Mouse (Mus musculus) CH12.LX (cell line): Measurements from ENCODE around the gene Cfap70. TPM values are rescaled to one million over a fixed set of nuclear protein-coding genes. Genes with fewer than 3 reads are reported as not detected.

Experiments used
- DNase-seq: peaks from one replicate; pipeline ENCODE4 v3.0.0-alpha.2; 2013; ENCODE audit errors: extremely low read depth
- H3K27ac ChIP-seq: 2 replicates; pipeline ENCODE4 v1.5.1; 2012; ENCODE audit warnings: low read depth, mild to moderate bottlenecking, control low read depth, moderate library complexity; ENCODE audit not compliant: insufficient read depth
- H3K27me3 ChIP-seq: replicated peaks from 2 replicates; pipeline ENCODE3; 2012; ENCODE audit warnings: inconsistent platforms
- H3K36me3 ChIP-seq, 2 experiments: replicated peaks in 1 of 2; 2 replicates each; pipeline versions ENCODE3 to v1.6.1; 2012; ENCODE audit warnings: inconsistent platforms in 1 of 2, low read length in 1 of 2, mild to moderate bottlenecking in 1 of 2, mixed read lengths in 1 of 2, moderate library complexity in 1 of 2; ENCODE audit not compliant: control insufficient read depth in 1 of 2, insufficient read depth in 1 of 2
- H3K4me1 ChIP-seq, 2 experiments: 2 replicates each; pipeline ENCODE4 v1.6.1; 2012; ENCODE audit warnings: inconsistent platforms in 1 of 2, moderate library complexity in 1 of 2; ENCODE audit not compliant: insufficient read depth in 2 of 2, control insufficient read depth in 1 of 2
- H3K4me2 ChIP-seq: 2 replicates; pipeline ENCODE4 v1.6.1; 2012; ENCODE audit warnings: low read depth, mild to moderate bottlenecking, control low read depth; ENCODE audit not compliant: poor library complexity, insufficient read depth, severe bottlenecking
- H3K4me3 ChIP-seq, 3 experiments: fragments of 150-350 bp in 1 of 3; sonication (generic) in 1 of 3; replicated peaks in 1 of 3; 2 replicates each; pipeline versions ENCODE3 to v1.5.1; 2011 to 2012; ENCODE audit warnings: low read depth in 2 of 3, low read length in 2 of 3, mild to moderate bottlenecking in 2 of 3, moderate library complexity in 2 of 3, control low read depth in 1 of 3, improper control_type of control experiment in 1 of 3, inconsistent platforms in 1 of 3, mixed read lengths in 1 of 3; ENCODE audit not compliant: poor library complexity in 1 of 3
- H3K79me2 ChIP-seq: replicated peaks from 2 replicates; pipeline ENCODE4 v1.6.1; 2012; ENCODE audit warnings: mild to moderate bottlenecking, moderate library complexity; ENCODE audit not compliant: control insufficient read depth, poor library complexity, insufficient read depth, severe bottlenecking; ENCODE audit errors: extremely low read depth
- H3K9ac ChIP-seq: 2 replicates; pipeline ENCODE4 v1.6.1; 2012; ENCODE audit warnings: low read depth, mild to moderate bottlenecking, control low read depth, moderate library complexity; ENCODE audit not compliant: insufficient read depth
- H3K9me3 ChIP-seq: replicated peaks from 2 replicates; pipeline ENCODE3; 2012; ENCODE audit warnings: low read length, inconsistent platforms, mixed read lengths
- BHLHE40 ChIP-seq: IDR thresholded peaks from 2 replicates; pipeline ENCODE4 v1.6.1; 2011; ENCODE audit warnings: mild to moderate bottlenecking, low read depth, low read length, improper control_type of control experiment
- CHD1 ChIP-seq: IDR thresholded peaks from 2 replicates; pipeline ENCODE4 v1.6.1; 2012; ENCODE audit warnings: low read depth, low read length, improper control_type of control experiment, inconsistent platforms
- CHD2 ChIP-seq: IDR thresholded peaks from 2 replicates; pipeline ENCODE4 v1.6.1; 2011; ENCODE audit warnings: low read length, improper control_type of control experiment
- E2F4 ChIP-seq: IDR thresholded peaks from 2 replicates; pipeline ENCODE4 v1.6.1; 2011; ENCODE audit warnings: low read depth, low read length, improper control_type of control experiment; ENCODE audit not compliant: insufficient replicate concordance
- ELF1 ChIP-seq: IDR thresholded peaks from 2 replicates; pipeline ENCODE4 v1.6.1; 2014; ENCODE audit warnings: low read depth, mild to moderate bottlenecking, inconsistent platforms, low read length, improper control_type of control experiment
- EP300 ChIP-seq: IDR thresholded peaks from 2 replicates; pipeline ENCODE4 v1.6.1; 2011; ENCODE audit warnings: low read length, improper control_type of control experiment
- ETS1 ChIP-seq: conservative IDR thresholded peaks from 2 replicates; pipeline ENCODE4 v1.6.1; 2012; ENCODE audit warnings: low read depth, mild to moderate bottlenecking, inconsistent platforms, low read length, improper control_type of control experiment, moderate library complexity
- GABPA ChIP-seq: IDR thresholded peaks from 2 replicates; pipeline ENCODE4 v1.6.1; 2012; ENCODE audit warnings: low read depth, low read length, improper control_type of control experiment, inconsistent platforms; ENCODE audit not compliant: insufficient replicate concordance
- JUN ChIP-seq: IDR thresholded peaks from 2 replicates; pipeline ENCODE4 v1.6.1; 2011; ENCODE audit warnings: low read depth, mild to moderate bottlenecking, low read length, improper control_type of control experiment, moderate library complexity; ENCODE audit not compliant: insufficient read depth
- JUND ChIP-seq: conservative IDR thresholded peaks from 2 replicates; pipeline ENCODE4 v1.6.1; 2011; ENCODE audit warnings: low read depth, low read length, improper control_type of control experiment
- KAT2A ChIP-seq: IDR thresholded peaks from 2 replicates; pipeline ENCODE4 v1.6.1; 2012; ENCODE audit warnings: low read length, improper control_type of control experiment, inconsistent platforms; ENCODE audit not compliant: insufficient replicate concordance
- MAFK ChIP-seq: IDR thresholded peaks from 2 replicates; pipeline ENCODE4 v1.6.1; 2011; ENCODE audit warnings: low read length, improper control_type of control experiment; ENCODE audit not compliant: insufficient replicate concordance
- MAX ChIP-seq: IDR thresholded peaks from 2 replicates; pipeline ENCODE4 v1.6.1; 2011; ENCODE audit warnings: low read length, improper control_type of control experiment
- MAZ ChIP-seq: IDR thresholded peaks from 2 replicates; pipeline ENCODE4 v1.6.1; 2012; ENCODE audit warnings: low read depth, mild to moderate bottlenecking, inconsistent platforms, low read length, improper control_type of control experiment, moderate library complexity
- MEF2A ChIP-seq: IDR thresholded peaks from 2 replicates; pipeline ENCODE4 v1.6.1; 2014; ENCODE audit warnings: low read depth, mild to moderate bottlenecking, inconsistent platforms, low read length, improper control_type of control experiment, borderline replicate concordance
- MXI1 ChIP-seq: IDR thresholded peaks from 2 replicates; pipeline ENCODE4 v1.6.1; 2011; ENCODE audit warnings: mild to moderate bottlenecking, low read depth, low read length, improper control_type of control experiment
- MYC ChIP-seq: IDR thresholded peaks from 2 replicates; pipeline ENCODE4 v1.6.1; 2011; ENCODE audit warnings: low read depth, mild to moderate bottlenecking, improper control_type of control experiment, low read length
- NRF1 ChIP-seq: IDR thresholded peaks from 2 replicates; pipeline ENCODE4 v1.6.1; 2014; ENCODE audit warnings: low read depth, mild to moderate bottlenecking, inconsistent platforms, low read length, improper control_type of control experiment, moderate library complexity
- POLR2A ChIP-seq: IDR thresholded peaks from 2 replicates; pipeline ENCODE4 v1.6.1; 2011; ENCODE audit warnings: low read depth, mild to moderate bottlenecking, improper control_type of control experiment, low read length
- POLR2AphosphoS2 ChIP-seq: IDR thresholded peaks from 2 replicates; pipeline ENCODE4 v1.6.1; 2011; ENCODE audit warnings: low read depth, low read length, improper control_type of control experiment
- RAD21 ChIP-seq: IDR thresholded peaks from 2 replicates; pipeline ENCODE4 v1.6.1; 2011; ENCODE audit warnings: low read depth, mild to moderate bottlenecking, low read length, improper control_type of control experiment, moderate library complexity
- RCOR1 ChIP-seq: conservative IDR thresholded peaks from 2 replicates; pipeline ENCODE4 v1.6.1; 2012; ENCODE audit warnings: low read depth, mild to moderate bottlenecking, inconsistent platforms, low read length, improper control_type of control experiment
- SIN3A ChIP-seq: IDR thresholded peaks from 2 replicates; pipeline ENCODE4 v1.6.1; 2012; ENCODE audit warnings: low read length, improper control_type of control experiment, inconsistent platforms
- SMC3 ChIP-seq: IDR thresholded peaks from 2 replicates; pipeline ENCODE4 v1.6.1; 2011; ENCODE audit warnings: low read depth, low read length, improper control_type of control experiment
- TBP ChIP-seq: conservative IDR thresholded peaks from 2 replicates; pipeline ENCODE4 v1.6.1; 2011; ENCODE audit warnings: low read depth, low read length, improper control_type of control experiment
- TCF12 ChIP-seq: IDR thresholded peaks from 2 replicates; pipeline ENCODE4 v1.6.1; 2014; ENCODE audit warnings: low read depth, mild to moderate bottlenecking, inconsistent platforms, low read length, improper control_type of control experiment
- USF1 ChIP-seq: IDR thresholded peaks from 2 replicates; pipeline ENCODE4 v1.6.1; 2014; ENCODE audit warnings: low read depth, mild to moderate bottlenecking, inconsistent platforms, low read length, improper control_type of control experiment
- ZMIZ1 ChIP-seq: IDR thresholded peaks from 2 replicates; pipeline ENCODE4 v1.6.1; 2012; ENCODE audit warnings: low read depth, mild to moderate bottlenecking, inconsistent platforms, low read length, improper control_type of control experiment
- ZNF384 ChIP-seq: IDR thresholded peaks from 2 replicates; pipeline ENCODE4 v1.6.1; 2012; ENCODE audit warnings: low read depth, low read length, improper control_type of control experiment, inconsistent platforms
- dilution Hi-C: fragments of 300-500 bp; cut with MboI; formaldehyde crosslinking; loops from 2 replicates; pipeline ENCODE4 v1.14.3; 2020; ENCODE audit warnings: low sequenced_read_pairs; ENCODE audit not compliant: extremely low pct_unique_long_range_greater_than_20kb, extremely low pct_ligation_motif_present
- in situ Hi-C: fragments of 300-500 bp; cut with MboI; formaldehyde crosslinking; loops from 3 replicates; pipeline ENCODE4 v1.14.3; 2019; ENCODE audit warnings: low sequenced_read_pairs, low pct_ligation_motif_present, low pct_unique_long_range_greater_than_20kb, mixed read lengths
- polyA plus RNA-seq: library from polyadenylated mRNA; unstranded; fragments of >175 nt; gene quantifications from 2 replicates; pipeline ENCODE4 v1.2.1, GENCODE M21; 2012; ENCODE audit warnings: low read depth; ENCODE audit not compliant: insufficient read length
- total RNA-seq, 2 experiments: library from RNA; depleted of rRNA; stranded (reverse); fragments of 300-350 nt in 1 of 2; fragments of >200 nt in 1 of 2; gene quantifications; 2 replicates each; pipeline ENCODE4 v1.2.3; 2012 to 2014

Gene Cfap70
- total and polyA plus RNA-seq, 3 experiments: 0.04 to 0.36 TPM; not detected in 1

- DNase-seq: no peak
- peaks cover 36 to 53% of the 10 kb centered on the region in 2 experiments for H3K36me3 ChIP-seq
- H3K9ac ChIP-seq: peak overlapping the region; percentile 81
- in situ Hi-C loops (loop anchor here (5.0 to 10.0 kb wide), 2 partner anchors 42 to 285 kb away; partner anchors contain the start of genes Ecd, Fam149b and Sec24c), dilution Hi-C loops (no loop called here)
- no peak overlapping the region for H3K27ac ChIP-seq
- H3K4me2 ChIP-seq: peak overlapping the region; percentile 54; the same call in 1 of the 2 replicates
- no peaks in the 10 kb centered on the region for H3K27me3 ChIP-seq
- H3K79me2 ChIP-seq: peaks cover 53% of the 10 kb centered on the region
- H3K4me1 ChIP-seq: peaks cover 15 to 55% of the 10 kb centered on the region in 2 experiments
- peak; percentile 57; the same call in 1 of the 2 replicates for TF ChIP-seq POLR2AphosphoS2
- no peak for TF ChIP-seq POLR2A
- no peak for TF ChIP-seq GABPA
- TF ChIP-seq EP300: no peak
- TF ChIP-seq, all 38 proteins: peak for 1
- Histone ChIP-seq H3K9me3 (no peaks in the 10 kb centered on the region), H3K4me3 (peak overlapping the region; percentile 65 to 95 (median 89))
Measured at GRCm38 (mm10) chr14:20389446-20390079, 62.5 kb downstream of the Cfap70 start.

GRCm38 (mm10) chr14:20388441-20389129 is 63.4 kb downstream of the Cfap70 start, which contains the start of gene Dnajc9:
TSS of gene Dnajc9 (minus strand) at chr14:20388910.
- Histone ChIP-seq H3K27me3 (no peaks in the 10 kb centered on the region), H3K9ac (peak within 1 kb of the TSS; percentile 81), H3K4me2 (peak within 1 kb of the TSS; percentile 97), H3K4me1 (peaks cover 15 to 49% of the 10 kb centered on the region in 2 experiments), H3K27ac (peak within 1 kb of the TSS; percentile 70), H3K36me3 (peaks cover 39 to 63% of the 10 kb centered on the region in 2 experiments), H3K4me3 (peak within 1 kb of the TSS; percentile 75 to 95 (median 89)), H3K9me3 (no peaks in the 10 kb centered on the region), H3K79me2 (peaks cover 54% of the 10 kb centered on the region)
- dilution Hi-C loops (no loop called here), in situ Hi-C loops (loop anchor here (5.0 kb wide), 1 partner anchor 41 kb away; the partner anchor contains the start of genes Ecd and Fam149b)
- peak; percentile 91 for DNase-seq
- TF ChIP-seq ELF1 (peak; percentile 65), CHD1 (no peak; the same call in 1 of the 2 replicates), GABPA (no peak), TBP (no peak; the same call in 1 of the 2 replicates), SIN3A (peak; percentile 87), ETS1 (no peak), SMC3 (no peak), MAZ (no peak), JUND (no peak), MEF2A (0 out of 2 replicates have a peak, but pooled peaks have one; percentile 39), POLR2AphosphoS2 (0 out of 2 replicates have a peak, but pooled peaks have one; percentile 18), EP300 (no peak), JUN (no peak), E2F4 (peak; percentile 65; the same call in 1 of the 2 replicates), NRF1 (peak; percentile 78), MAFK (no peak), MYC (no peak), RCOR1 (no peak), MAX (no peak; the same call in 1 of the 2 replicates), USF1 (no peak), CHD2 (no peak), BHLHE40 (no peak), ZNF384 (no peak), KAT2A (peak; percentile 88; the same call in 1 of the 2 replicates), MXI1 (peak; percentile 80), ZMIZ1 (peak; percentile 93), TCF12 (peak; percentile 83), POLR2A (peak; percentile 89), RAD21 (no peak)
